Mouse (Mus musculus) kidney, adult 9 months (tissue): Measurements from ENCODE around the gene Gm10147.
"Not testable (repeated sequence)": the region's sequence is repeated elsewhere in the genome, so short reads cannot be mapped to it uniquely, and the experiment has no call there.

Experiments
- DNase-seq: peaks from one replicate; pipeline ENCODE4 v3.0.0; 2022

Gm10147 gene

GRCm38 (mm10) chrX:28607742-28608141 is at the start of gene Gm10147:
Gene Gm10147 (minus strand): TSS chrX:28607842.
- DNase-seq: not testable (repeated sequence)
